Mouse (Mus musculus) thymus, adult 2 months (tissue): Measurements from ENCODE around the gene Gm3880.
"Not testable (repeated sequence)": the region's sequence is repeated elsewhere in the genome, so short reads cannot be mapped to it uniquely, and the experiment has no call there.

Experiments
- CTCF ChIP-seq: fragments of 200-500 bp; IDR thresholded peaks from 2 replicates; pipeline ENCODE4 v1.5.1; 2012; ENCODE audit warnings: mild to moderate bottlenecking, control low read depth, low read length, moderate library complexity, borderline replicate concordance; ENCODE audit not compliant: control insufficient read depth, poor library complexity, insufficient read depth; ENCODE audit errors: extremely low read depth
- POLR2A ChIP-seq: fragments of 200-500 bp; IDR thresholded peaks from 2 replicates; pipeline ENCODE4 v1.6.1; 2012; ENCODE audit warnings: mild to moderate bottlenecking, low read length, control low read depth, moderate library complexity; ENCODE audit not compliant: control insufficient read depth, poor library complexity, insufficient read depth; ENCODE audit errors: extremely low read depth

DNA sequence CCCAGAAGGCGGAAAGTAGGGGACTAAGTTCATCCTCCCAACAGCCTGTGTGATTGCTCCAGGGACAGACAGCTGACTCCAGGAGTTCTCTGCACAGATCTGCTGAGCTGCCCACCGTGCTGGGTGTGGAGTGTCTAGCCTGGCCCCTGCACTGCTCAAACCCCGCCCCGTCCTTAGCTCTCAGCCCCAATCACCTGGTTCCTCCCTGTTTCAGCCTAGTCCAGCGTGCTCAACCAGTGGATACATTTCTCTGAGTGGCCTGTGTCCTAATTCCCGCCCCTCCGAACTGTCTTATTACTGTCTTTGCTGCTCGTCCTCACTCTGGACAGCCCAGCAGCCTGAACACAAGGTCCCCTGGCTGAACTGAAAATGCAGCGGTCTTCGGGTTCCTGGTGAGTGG, 20.8 kb upstream of the Gm3880 start, which contains the start of the genes Gm9112 and Dmrtc1b:
- not testable (repeated sequence) for TF ChIP-seq POLR2A, CTCF
